Mouse (Mus musculus): ENCODE measurements around the gene Slc37a4. TPM values are rescaled to one million over a fixed set of nuclear protein-coding genes. Genes with fewer than 3 reads are reported as not detected.

Slc37a4 gene
- total and polyA plus RNA-seq, 3 experiments, result 11.7 to 38.7 (median 25.5) TPM

- TF ChIP-seq POLR2AphosphoS2 (IDR thresholded peaks at IDR 0.05; ENCODE audit: low read depth, low read length) (no peak), ZMIZ1 (IDR thresholded peaks at IDR 0.05; ENCODE audit: low read depth, low read length) (no peak), ETS1 (conservative IDR thresholded peaks at IDR 0.05; ENCODE audit: low read depth, low read length) (no peak), HCFC1 (IDR thresholded peaks at IDR 0.05; ENCODE audit: low read depth, low read length) (no peak), UBTF (IDR thresholded peaks at IDR 0.05; ENCODE audit: low read depth, low read length) (no peak), CHD2 (IDR thresholded peaks at IDR 0.05; ENCODE audit: low read length) (no peak; the same call in 1 of the 2 replicates), ZC3H11A (IDR thresholded peaks at IDR 0.05; ENCODE audit: low read depth, low read length) (no peak), SMC3 (IDR thresholded peaks at IDR 0.05; ENCODE audit: low read depth, low read length) (no peak), KAT2A (IDR thresholded peaks at IDR 0.05; ENCODE audit: insufficient replicate concordance, low read length) (no peak), USF1 (IDR thresholded peaks at IDR 0.05; ENCODE audit: low read depth, low read length) (no peak), MAZ (IDR thresholded peaks at IDR 0.05; ENCODE audit: low read depth, low read length) (no peak), IRF4 (IDR thresholded peaks at IDR 0.05; ENCODE audit: low read depth, low read length) (no peak), MAFK (IDR thresholded peaks at IDR 0.05; ENCODE audit: insufficient replicate concordance, low read length) (no peak), GABPA (IDR thresholded peaks at IDR 0.05; ENCODE audit: insufficient replicate concordance, low read depth, low read length) (no peak), SIN3A (IDR thresholded peaks at IDR 0.05; ENCODE audit: low read length) (no peak), MXI1 (IDR thresholded peaks at IDR 0.05; ENCODE audit: low read depth, low read length) (0 out of 2 replicates have a peak, but pooled peaks have one; percentile 20), TBP (conservative IDR thresholded peaks at IDR 0.05; ENCODE audit: low read depth, low read length) (no peak), CTCF (conservative IDR thresholded peaks at IDR 0.05 in 1 of 2, IDR thresholded peaks at IDR 0.05 in 1 of 2; ENCODE audit: low read depth in 2 of 2, low read length in 2 of 2) (no peak), TCF12 (IDR thresholded peaks at IDR 0.05; ENCODE audit: low read depth, low read length) (no peak), EP300 (IDR thresholded peaks at IDR 0.05; ENCODE audit: low read length) (no peak), ZKSCAN1 (IDR thresholded peaks at IDR 0.05; ENCODE audit: borderline replicate concordance, low read depth, low read length) (no peak), RCOR1 (conservative IDR thresholded peaks at IDR 0.05; ENCODE audit: low read depth, low read length) (no peak), JUN (IDR thresholded peaks at IDR 0.05; ENCODE audit: insufficient read depth, low read depth, low read length) (no peak), ZNF384 (IDR thresholded peaks at IDR 0.05; ENCODE audit: low read depth, low read length) (no peak), USF2 (conservative IDR thresholded peaks at IDR 0.05; ENCODE audit: low read depth, low read length) (no peak), RAD21 (IDR thresholded peaks at IDR 0.05; ENCODE audit: low read depth, low read length) (no peak), MYC (IDR thresholded peaks at IDR 0.05; ENCODE audit: low read depth, low read length) (peak; percentile 79; the same call in 1 of the 2 replicates), BHLHE40 (IDR thresholded peaks at IDR 0.05; ENCODE audit: low read depth, low read length) (no peak), POLR2A (IDR thresholded peaks at IDR 0.05; ENCODE audit: low read depth, low read length) (no peak), MAX (IDR thresholded peaks at IDR 0.05; ENCODE audit: low read length) (peak; percentile 70), JUND (conservative IDR thresholded peaks at IDR 0.05; ENCODE audit: low read depth, low read length) (no peak), NRF1 (IDR thresholded peaks at IDR 0.05; ENCODE audit: low read depth, low read length) (no peak), CHD1 (IDR thresholded peaks at IDR 0.05; ENCODE audit: low read depth, low read length) (no peak), NELFE (IDR thresholded peaks at IDR 0.05; ENCODE audit: low read depth, low read length) (peak; percentile 76; the same call in 1 of the 2 replicates), ELF1 (IDR thresholded peaks at IDR 0.05; ENCODE audit: low read depth, low read length) (no peak)
- peaks cover 39% of the 10 kb centered on the region for H3K79me2 ChIP-seq (replicated peaks; ENCODE audit: control insufficient read depth, extremely low read depth, insufficient read depth, poor library complexity, severe bottlenecking)
- dilution Hi-C loops (cut with MboI; ENCODE audit: extremely low pct_ligation_motif_present, extremely low pct_unique_long_range_greater_than_20kb, low sequenced_read_pairs), result no loop called here
- peaks cover 11 to 54% of the 10 kb centered on the region in 2 experiments for H3K4me1 ChIP-seq (ENCODE audit: control insufficient read depth in 1 of 2, insufficient read depth in 2 of 2)
- no peaks in the 10 kb centered on the region for H3K9me3 ChIP-seq (replicated peaks; ENCODE audit: low read length)
- in situ Hi-C loops (cut with MboI; ENCODE audit: low pct_ligation_motif_present, low pct_unique_long_range_greater_than_20kb, low sequenced_read_pairs), result no loop called here
- peak overlapping the region; percentile 72 for H3K27ac ChIP-seq (ENCODE audit: insufficient read depth, low read depth)
- no peak for DNase-seq (ENCODE audit: extremely low read depth)
- peak overlapping the region; percentile 95 for H3K9ac ChIP-seq (ENCODE audit: insufficient read depth, low read depth)
- peaks cover 55 to 71% of the 10 kb centered on the region in 2 experiments for H3K36me3 ChIP-seq (replicated peaks in 1 of 2; ENCODE audit: control insufficient read depth in 1 of 2, insufficient read depth in 1 of 2, low read length in 1 of 2)
- H3K27me3 ChIP-seq (replicated peaks), result no peaks in the 10 kb centered on the region
- no peak overlapping the region for H3K4me2 ChIP-seq (ENCODE audit: insufficient read depth, low read depth, poor library complexity, severe bottlenecking)
- peak overlapping the region; percentile 91 to 95 (median 95) for H3K4me3 ChIP-seq (replicated peaks in 1 of 3; ENCODE audit: low read depth in 2 of 3, low read length in 2 of 3, poor library complexity in 1 of 3)
Measured at GRCm38 (mm10) chr9:44407752-44408097, 11.1 kb downstream of the Slc37a4 start.
